Mouse (Mus musculus) cerebellum, adult 2 months (tissue): Measurements from ENCODE around the gene Gm8300. TPM values are rescaled to one million over a fixed set of nuclear protein-coding genes. Genes with fewer than 3 reads are reported as not detected.
"Not testable (repeated sequence)": the region's sequence is repeated elsewhere in the genome, so short reads cannot be mapped to it uniquely, and the experiment has no call there.

ENCODE experiments used
- DNase-seq, 2 experiments: peaks; one replicate each; pipeline ENCODE4 v3.0.0; 2021
- H3K27ac ChIP-seq: fragments of 200-500 bp; 2 replicates; pipeline ENCODE4 v1.5.1; 2012; ENCODE audit warnings: low read length, control low read depth, inconsistent platforms; ENCODE audit not compliant: insufficient read depth
- H3K27me3 ChIP-seq: fragments of 200-500 bp; 2 replicates; pipeline ENCODE4 v1.6.1; 2012; ENCODE audit warnings: inconsistent platforms, mild to moderate bottlenecking, low read length, moderate library complexity; ENCODE audit not compliant: control insufficient read depth, insufficient read depth
- H3K4me1 ChIP-seq: fragments of 200-500 bp; 2 replicates; pipeline ENCODE4 v1.6.1; 2011; ENCODE audit warnings: low read length; ENCODE audit not compliant: control insufficient read depth, insufficient read depth
- H3K4me3 ChIP-seq: fragments of 200-500 bp; replicated peaks from 2 replicates; pipeline ENCODE3; 2011; ENCODE audit warnings: mild to moderate bottlenecking, low read depth, low read length, control low read depth; ENCODE audit not compliant: insufficient read depth
- CTCF ChIP-seq: fragments of 200-500 bp; IDR thresholded peaks from 2 replicates; pipeline ENCODE4 v1.5.1; 2011; ENCODE audit warnings: low read depth, mild to moderate bottlenecking, control low read depth, low read length, moderate library complexity, borderline replicate concordance; ENCODE audit not compliant: insufficient read depth
- POLR2A ChIP-seq: fragments of 200-500 bp; IDR thresholded peaks from 2 replicates; pipeline ENCODE4 v1.6.1; 2011; ENCODE audit warnings: low read length, control low read depth, borderline replicate concordance; ENCODE audit not compliant: insufficient read depth
- WGBS: fragments of 180-500 bp; shearing (Covaris S2); methylation state at CpG from one replicate; pipeline ENCODE4 v1.1.7; 2018; 5-methylcytosine and 5-hydroxymethylcytosine counted together
- polyA plus RNA-seq: library from polyadenylated mRNA; depleted of rRNA; stranded (reverse); fragments of >200 nt; gene quantifications from 2 replicates; pipeline ENCODE4 v1.2.3, GENCODE M21; 2012; rRNA removed

The Gm8300 gene
- not detected in 2 replicates for polyA plus RNA-seq

- H3K4me1 ChIP-seq, H3K27me3 ChIP-seq, H3K27ac ChIP-seq, H3K4me3 ChIP-seq, DNase-seq: not testable (repeated sequence)
- 86% methylated on average over 4 of the region's 4 CpGs for WGBS
These were observed at the start of gene Gm8300 for GRCm38 (mm10) chr12:87514016-87514415. Gm8300 (plus strand) TSS chr12:87514316.

GRCm38 (mm10) chr12:87464678-87465297 is 49.3 kb upstream of the Gm8300 start:
- no peak for DNase-seq
- Histone ChIP-seq H3K27me3 (no peaks in the 10 kb centered on the region), H3K4me1 (no peaks in the 10 kb centered on the region), H3K4me3 (no peak overlapping the region), H3K27ac (no peak overlapping the region)
- 91% methylated on average over 6 of the region's 6 CpGs for WGBS
- TF ChIP-seq POLR2A, result no peak
- TF ChIP-seq CTCF, result no peak

- Histone ChIP-seq H3K4me3 (peak overlapping the region; percentile 96), H3K27ac (no peak overlapping the region), H3K27me3 (no peaks in the 10 kb centered on the region), H3K4me1 (peaks cover 3% of the 10 kb centered on the region)
- TF ChIP-seq POLR2A (no peak), CTCF (no peak)
- no peak for DNase-seq
- 76% methylated on average over 7 of the region's 7 CpGs for WGBS
These were observed 43.6 kb upstream of the Gm8300 start for GRCm38 (mm10) chr12:87470263-87471136.

- WGBS, result 0% methylated on average over 19 of the region's 19 CpGs
- no peaks in the 10 kb centered on the region for H3K27me3 ChIP-seq
- TF ChIP-seq POLR2A (no peak), CTCF (no peak)
- no peak for DNase-seq
- H3K4me3 ChIP-seq, result peak overlapping the region; percentile 96
- peak overlapping the region; percentile 93 for H3K27ac ChIP-seq
- H3K4me1 ChIP-seq, result peaks cover 3% of the 10 kb centered on the region
These were observed 42.6 kb upstream of the Gm8300 start for GRCm38 (mm10) chr12:87471421-87471963.

- Histone ChIP-seq H3K4me1 (peaks cover 3% of the 10 kb centered on the region), H3K27ac (peak within 1 kb of the TSS; percentile 93), H3K27me3 (no peaks in the 10 kb centered on the region), H3K4me3 (peak within 1 kb of the TSS; percentile 96)
- peak; percentile 93 to 95 for DNase-seq
- TF ChIP-seq POLR2A (peak; percentile 71; the same call in 1 of the 2 replicates), CTCF (no peak)
- WGBS, result 3% methylated on average over 44 of the region's 45 CpGs
These were observed 41.9 kb upstream of the Gm8300 start, which contains the start of gene Snw1 for GRCm38 (mm10) chr12:87471964-87472786. Snw1 (minus strand) TSS chr12:87472274.

GRCm38 (mm10) chr12:87474756-87475155 is 39.4 kb upstream of the Gm8300 start:
- no peak overlapping the region for H3K27ac ChIP-seq
- peaks cover 3% of the 10 kb centered on the region for H3K4me1 ChIP-seq
- WGBS, result 80% methylated on average over 3 of the region's 3 CpGs
- no peak overlapping the region for H3K4me3 ChIP-seq
- TF ChIP-seq CTCF (no peak), POLR2A (no peak)
- no peaks in the 10 kb centered on the region for H3K27me3 ChIP-seq
- DNase-seq, result no peak

- WGBS, result 70% methylated on average over 5 of the region's 5 CpGs
- not testable (repeated sequence) for H3K4me3 ChIP-seq, H3K27ac ChIP-seq, DNase-seq, H3K27me3 ChIP-seq, H3K4me1 ChIP-seq
These were observed 31.6 kb upstream of the Gm8300 start for GRCm38 (mm10) chr12:87482482-87482881.

GRCm38 (mm10) chr12:87488683-87489082 is 25.4 kb upstream of the Gm8300 start:
- 58% methylated on average over 2 of the region's 2 CpGs for WGBS
- H3K4me3 ChIP-seq, H3K27ac ChIP-seq, H3K4me1 ChIP-seq, H3K27me3 ChIP-seq, DNase-seq: not testable (repeated sequence)

- not testable (repeated sequence) for H3K4me1 ChIP-seq, H3K27ac ChIP-seq, H3K27me3 ChIP-seq, DNase-seq, H3K4me3 ChIP-seq
- WGBS, result 34% methylated on average over 3 of the region's 3 CpGs
These were observed 19.7 kb upstream of the Gm8300 start, which contains the start of gene Gm5788 for GRCm38 (mm10) chr12:87494421-87494820. Gm5788 (plus strand) TSS chr12:87494721.

- H3K4me1 ChIP-seq, H3K27me3 ChIP-seq, H3K27ac ChIP-seq, H3K4me3 ChIP-seq, DNase-seq: not testable (repeated sequence)
- WGBS, result 33% methylated on average over 3 of the region's 3 CpGs
These were observed 5.5 kb downstream of the Gm8300 start for GRCm38 (mm10) chr12:87519616-87520015.
